Mouse (Mus musculus) ES-E14 (cell line): ENCODE data around the gene Trp53i11. TPM values are rescaled to one million over a fixed set of nuclear protein-coding genes. Genes with fewer than 3 reads are reported as not detected.
A peak's percentile ranks its signal among the peaks of the same experiment; 100 is the strongest.

ENCODE experiments used
- DNase-seq: peaks from one replicate; pipeline ENCODE4 v3.0.0-alpha.2; 2013; ENCODE audit warnings: low read depth, low spot score
- H3K27ac ChIP-seq: 2 replicates; pipeline ENCODE4 v1.5.1; 2012; ENCODE audit warnings: low read depth, mild to moderate bottlenecking, low read length, moderate library complexity, mixed read lengths; ENCODE audit not compliant: poor library complexity, insufficient read depth, severe bottlenecking
- H3K36me3 ChIP-seq: 2 replicates; pipeline ENCODE4 v1.6.1; 2012; ENCODE audit warnings: mild to moderate bottlenecking, low read length, moderate library complexity, mixed read lengths; ENCODE audit not compliant: control insufficient read depth, poor library complexity, insufficient read depth, severe bottlenecking
- H3K4me1 ChIP-seq, 2 experiments: fragments of 150-350 bp in 1 of 2; sonication (generic) in 1 of 2; 2 replicates each; pipeline ENCODE4 v1.6.1; 2012; ENCODE audit warnings: low read length in 2 of 2, mild to moderate bottlenecking in 1 of 2, mixed read lengths in 1 of 2; ENCODE audit not compliant: control insufficient read depth in 2 of 2, insufficient read depth in 2 of 2, poor library complexity in 1 of 2
- H3K4me3 ChIP-seq, 2 experiments: fragments of 150-350 bp in 1 of 2; sonication (generic) in 1 of 2; 2 replicates each; pipeline ENCODE4 v1.5.1; 2012; ENCODE audit warnings: low read length in 2 of 2, low read depth in 1 of 2, mild to moderate bottlenecking in 1 of 2, mixed read lengths in 1 of 2; ENCODE audit not compliant: insufficient read depth in 1 of 2, poor library complexity in 1 of 2, severe bottlenecking in 1 of 2
- H3K9ac ChIP-seq: 2 replicates; pipeline ENCODE4 v1.6.1; 2012; ENCODE audit warnings: low read depth, mild to moderate bottlenecking, low read length, mixed read lengths; ENCODE audit not compliant: poor library complexity, insufficient read depth, severe bottlenecking
- H3K9me3 ChIP-seq: fragments of 150-350 bp; sonication (generic); 2 replicates; pipeline ENCODE4 v1.6.1; 2012; ENCODE audit warnings: low read depth, mild to moderate bottlenecking, low read length; ENCODE audit not compliant: control insufficient read depth, insufficient read depth
- CHD2 ChIP-seq: IDR thresholded peaks from 2 replicates; pipeline ENCODE4 v1.6.1; 2014; ENCODE audit warnings: mild to moderate bottlenecking, low read depth, low read length, inconsistent platforms
- HCFC1 ChIP-seq: IDR thresholded peaks from 2 replicates; pipeline ENCODE4 v1.6.1; 2012; ENCODE audit warnings: low read length, inconsistent platforms, borderline replicate concordance; ENCODE audit not compliant: insufficient read depth
- MAFK ChIP-seq: IDR thresholded peaks from 2 replicates; pipeline ENCODE4 v1.6.1; 2014; ENCODE audit warnings: mild to moderate bottlenecking, low read depth, low read length, inconsistent platforms; ENCODE audit not compliant: insufficient read depth
- ZC3H11A ChIP-seq: IDR thresholded peaks from 2 replicates; pipeline ENCODE4 v1.6.1; 2012; ENCODE audit warnings: low read depth, mild to moderate bottlenecking, inconsistent platforms, low read length, borderline replicate concordance
- ZNF384 ChIP-seq: IDR thresholded peaks from 2 replicates; pipeline ENCODE4 v1.6.1; 2012; ENCODE audit warnings: low read depth, low read length, inconsistent platforms
- in situ Hi-C, 2 experiments: fragments of 600-800 bp; cut with MboI; formaldehyde crosslinking; loops; one replicate each; pipeline ENCODE4 v1.15.1; 2025; ENCODE audit warnings: low sequenced_read_pairs in 2 of 2, inconsistent platforms in 1 of 2; ENCODE audit not compliant: unreplicated experiment in 2 of 2
- total RNA-seq: library from RNA; depleted of rRNA; stranded (reverse); fragments of 300-350 nt; gene quantifications from 2 replicates; pipeline ENCODE4 v1.2.3, GENCODE M21; 2012; rRNA removed

Gene Trp53i11
- total RNA-seq: 21.7 and 39.3 TPM in 2 replicates

- in situ Hi-C loops: no loop called here
- Histone ChIP-seq H3K4me1 (peaks cover 10 to 30% of the 10 kb centered on the region in 2 experiments), H3K4me3 (peak within 1 kb of the TSS; percentile 79 to 93), H3K36me3 (no peaks in the 10 kb centered on the region), H3K9ac (peak within 1 kb of the TSS; percentile 46), H3K27ac (no peak within 1 kb of the TSS), H3K9me3 (no peaks in the 10 kb centered on the region)
- DNase-seq: no peak
- TF ChIP-seq ZNF384 (no peak), ZC3H11A (no peak)
Measured at GRCm38 (mm10) chr2:93187323-93187996, at the start of gene Trp53i11. TSS of gene Trp53i11 (plus strand) at chr2:93187548.

- H3K9me3 ChIP-seq: no peaks in the 10 kb centered on the region
- TF ChIP-seq MAFK (peak; percentile 62; the same call in 1 of the 2 replicates), ZNF384 (no peak), HCFC1 (no peak), ZC3H11A (no peak), CHD2 (no peak)
- no peaks in the 10 kb centered on the region for H3K4me1 ChIP-seq
- in situ Hi-C loops: no loop called here
- no peak for DNase-seq
- H3K9ac ChIP-seq: no peak overlapping the region
- H3K36me3 ChIP-seq: no peaks in the 10 kb centered on the region
- no peak overlapping the region for H3K4me3 ChIP-seq
- no peak overlapping the region for H3K27ac ChIP-seq
Measured at GRCm38 (mm10) chr2:93139476-93139875, 47.9 kb upstream of the Trp53i11 start.

GRCm38 (mm10) chr2:93141329-93141728 lies 46.0 kb upstream of the Trp53i11 start:
- no peak overlapping the region for H3K4me3 ChIP-seq
- no peaks in the 10 kb centered on the region for H3K4me1 ChIP-seq
- H3K27ac ChIP-seq: no peak overlapping the region
- H3K36me3 ChIP-seq: no peaks in the 10 kb centered on the region
- H3K9ac ChIP-seq: no peak overlapping the region
- no peaks in the 10 kb centered on the region for H3K9me3 ChIP-seq
- no peak for TF ChIP-seq ZNF384
- TF ChIP-seq CHD2: no peak
- TF ChIP-seq ZC3H11A: no peak
- no peak for TF ChIP-seq HCFC1
- TF ChIP-seq MAFK: no peak
- in situ Hi-C loops: no loop called here
- DNase-seq: no peak

- in situ Hi-C loops: no loop called here
Measured at GRCm38 (mm10) chr2:93142616-93143015, 44.7 kb upstream of the Trp53i11 start.

DNA sequence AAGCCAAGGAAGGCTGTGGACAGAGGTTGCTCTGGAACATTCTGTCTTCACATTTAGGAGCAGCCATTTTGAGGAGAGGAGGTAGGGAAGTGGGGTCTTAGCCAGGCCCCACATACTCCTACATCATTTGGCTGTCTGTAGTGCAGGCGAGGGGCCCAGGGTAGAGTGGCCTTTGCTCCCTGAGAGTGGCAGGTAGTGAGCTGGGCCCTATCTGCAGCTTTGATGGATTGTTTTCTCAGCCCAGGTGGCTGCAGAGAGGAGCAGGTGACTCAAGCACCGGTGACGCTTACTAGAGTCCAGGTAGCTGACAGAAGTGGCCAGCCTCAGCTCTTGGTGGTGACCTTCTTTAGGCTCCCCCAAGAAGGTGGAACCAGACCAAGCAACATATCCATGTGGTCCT lies 43.2 kb upstream of the Trp53i11 start:
- no peaks in the 10 kb centered on the region for H3K36me3 ChIP-seq
- no peaks in the 10 kb centered on the region for H3K9me3 ChIP-seq
- no peak for DNase-seq
- in situ Hi-C loops: no loop called here
- TF ChIP-seq CHD2: no peak
- no peak for TF ChIP-seq ZNF384
- no peak for TF ChIP-seq MAFK
- TF ChIP-seq HCFC1: no peak
- no peak for TF ChIP-seq ZC3H11A
- H3K4me1 ChIP-seq: no peaks in the 10 kb centered on the region
- H3K4me3 ChIP-seq: no peak overlapping the region
- H3K9ac ChIP-seq: no peak overlapping the region
- no peak overlapping the region for H3K27ac ChIP-seq

More at GRCm38 (mm10) chr2:93142616-93143015, 44.7 kb upstream of the Trp53i11 start:
- Histone ChIP-seq H3K36me3 (no peaks in the 10 kb centered on the region), H3K4me1 (no peaks in the 10 kb centered on the region), H3K9ac (no peak overlapping the region), H3K9me3 (no peaks in the 10 kb centered on the region), H3K4me3 (no peak overlapping the region), H3K27ac (peak overlapping the region; percentile 5; the same call in 1 of the 2 replicates)
- TF ChIP-seq CHD2 (no peak), ZNF384 (no peak), MAFK (no peak), ZC3H11A (no peak), HCFC1 (no peak)
- no peak for DNase-seq
